Mouse (Mus musculus): ENCODE data around the gene Ankdd1a. TPM values are rescaled to one million over a fixed set of nuclear protein-coding genes. Genes with fewer than 3 reads are reported as not detected.

The Ankdd1a gene
- total and polyA plus RNA-seq, 3 experiments: 0.22 TPM; not detected in 2

- peaks cover 7% of the 10 kb centered on the region; the same call in 1 of the 2 replicates for H3K27me3 ChIP-seq (ENCODE audit: insufficient read depth, low read length)
- ATAC-seq (ENCODE audit: extremely low read depth, insufficient number of reproducible peaks, low FRiP score, poor library complexity, severe bottlenecking) (peak; percentile 77), DNase-seq (ENCODE audit: low spot score) (peak; percentile 53)
- H3K36me3 ChIP-seq (replicated peaks): no peaks in the 10 kb centered on the region
- TF ChIP-seq CTCF (IDR thresholded peaks at IDR 0.05; ENCODE audit: low read depth, low read length) (no peak), TAL1 (conservative IDR thresholded peaks at IDR 0.05; ENCODE audit: low read depth, low read length) (no peak), GATA1 (IDR thresholded peaks at IDR 0.05; ENCODE audit: borderline replicate concordance, low read length) (no peak), GATA2 (IDR thresholded peaks at IDR 0.05; ENCODE audit: borderline replicate concordance, low read depth, low read length) (no peak), POLR2AphosphoS5 (IDR thresholded peaks at IDR 0.05; ENCODE audit: insufficient replicate concordance, low read depth, low read length) (no peak)
- no peak overlapping the region for H3K4me3 ChIP-seq (ENCODE audit: low read depth, low read length)
- no peaks in the 10 kb centered on the region for H3K9me3 ChIP-seq (replicated peaks)
- H3K4me1 ChIP-seq (ENCODE audit: insufficient read depth, low read depth, low read length): peaks cover 39% of the 10 kb centered on the region
These were observed 21.4 kb upstream of the Ankdd1a start for GRCm38 (mm10) chr9:65541126-65542068.

- H3K36me3 ChIP-seq (replicated peaks): no peaks in the 10 kb centered on the region
- H3K27me3 ChIP-seq (ENCODE audit: insufficient read depth, low read length): peaks cover 9% of the 10 kb centered on the region; the same call in 1 of the 2 replicates
- H3K4me3 ChIP-seq (ENCODE audit: low read depth, low read length): no peak overlapping the region
- ATAC-seq (ENCODE audit: extremely low read depth, insufficient number of reproducible peaks, low FRiP score, poor library complexity, severe bottlenecking) (no peak), DNase-seq (ENCODE audit: low spot score) (no peak)
- peaks cover 42% of the 10 kb centered on the region for H3K4me1 ChIP-seq (ENCODE audit: insufficient read depth, low read depth, low read length)
- no peak for TF ChIP-seq TAL1 (conservative IDR thresholded peaks at IDR 0.05; ENCODE audit: low read depth, low read length)
- TF ChIP-seq GATA1 (IDR thresholded peaks at IDR 0.05; ENCODE audit: borderline replicate concordance, low read length): no peak
- TF ChIP-seq POLR2AphosphoS5 (IDR thresholded peaks at IDR 0.05; ENCODE audit: insufficient replicate concordance, low read depth, low read length): no peak
- no peak for TF ChIP-seq GATA2 (IDR thresholded peaks at IDR 0.05; ENCODE audit: borderline replicate concordance, low read depth, low read length)
- H3K9me3 ChIP-seq (replicated peaks): no peaks in the 10 kb centered on the region
These were observed 19.7 kb upstream of the Ankdd1a start for GRCm38 (mm10) chr9:65539697-65540096.

DNA sequence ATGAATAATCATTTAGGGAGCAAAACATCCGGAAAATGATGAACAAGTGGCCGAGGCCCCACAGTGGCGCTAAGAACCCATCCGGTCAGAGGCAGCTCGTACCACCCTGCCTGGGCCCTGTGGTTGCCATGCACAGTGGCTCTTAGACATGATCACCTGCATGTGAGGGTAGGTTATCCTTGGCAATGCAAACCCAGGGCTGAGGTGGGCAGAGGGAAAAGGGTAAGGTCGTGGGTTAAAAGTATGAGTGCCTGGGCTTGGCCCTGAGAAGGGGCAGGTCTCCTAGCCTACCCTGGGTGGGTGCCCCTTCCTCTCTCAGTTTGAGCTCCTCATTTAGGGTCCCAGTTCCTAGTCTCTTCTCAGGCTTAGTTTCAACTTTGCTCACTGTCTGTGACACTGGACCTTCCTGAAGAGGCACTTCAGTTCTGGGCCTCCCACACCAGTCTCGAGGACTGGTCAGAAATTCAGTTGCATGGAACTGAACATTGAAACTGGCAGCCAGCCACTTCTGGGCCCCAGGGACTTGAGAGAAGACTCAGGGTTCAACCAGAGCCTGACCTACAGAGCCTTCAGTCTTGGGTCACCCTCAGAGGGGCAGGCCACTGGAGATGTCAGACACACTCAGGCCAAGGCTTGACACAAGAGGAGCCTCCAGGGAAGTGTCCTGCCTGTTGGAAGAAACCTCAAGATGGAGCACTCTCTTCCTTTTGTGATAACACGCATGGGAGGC is 18.1 kb upstream of the Ankdd1a start:
- TF ChIP-seq CTCF (IDR thresholded peaks at IDR 0.05; ENCODE audit: low read depth, low read length) (no peak), POLR2AphosphoS5 (IDR thresholded peaks at IDR 0.05; ENCODE audit: insufficient replicate concordance, low read depth, low read length) (no peak), TAL1 (conservative IDR thresholded peaks at IDR 0.05; ENCODE audit: low read depth, low read length) (no peak), GATA1 (IDR thresholded peaks at IDR 0.05; ENCODE audit: borderline replicate concordance, low read length) (no peak), GATA2 (IDR thresholded peaks at IDR 0.05; ENCODE audit: borderline replicate concordance, low read depth, low read length) (no peak)
- peaks cover 52% of the 10 kb centered on the region for H3K4me1 ChIP-seq (ENCODE audit: insufficient read depth, low read depth, low read length)
- DNase-seq (ENCODE audit: low spot score): no peak
- H3K27me3 ChIP-seq (ENCODE audit: insufficient read depth, low read length): peaks cover 19% of the 10 kb centered on the region; the same call in 1 of the 2 replicates
- H3K36me3 ChIP-seq (replicated peaks): no peaks in the 10 kb centered on the region
- no peaks in the 10 kb centered on the region for H3K9me3 ChIP-seq (replicated peaks)
- H3K4me3 ChIP-seq (ENCODE audit: low read depth, low read length): no peak overlapping the region
- no peak for ATAC-seq (ENCODE audit: extremely low read depth, insufficient number of reproducible peaks, low FRiP score, poor library complexity, severe bottlenecking)

GRCm38 (mm10) chr9:65536491-65536890 is 16.5 kb upstream of the Ankdd1a start:
- peaks cover 24% of the 10 kb centered on the region; the same call in 1 of the 2 replicates for H3K27me3 ChIP-seq (ENCODE audit: insufficient read depth, low read length)
- H3K4me3 ChIP-seq (ENCODE audit: low read depth, low read length): no peak overlapping the region
- H3K9me3 ChIP-seq (replicated peaks): no peaks in the 10 kb centered on the region
- DNase-seq (ENCODE audit: low spot score): no peak
- no peak for ATAC-seq (ENCODE audit: extremely low read depth, insufficient number of reproducible peaks, low FRiP score, poor library complexity, severe bottlenecking)
- H3K4me1 ChIP-seq (ENCODE audit: insufficient read depth, low read depth, low read length): peaks cover 48% of the 10 kb centered on the region
- TF ChIP-seq CTCF (IDR thresholded peaks at IDR 0.05; ENCODE audit: low read depth, low read length) (no peak), GATA2 (IDR thresholded peaks at IDR 0.05; ENCODE audit: borderline replicate concordance, low read depth, low read length) (no peak), POLR2AphosphoS5 (IDR thresholded peaks at IDR 0.05; ENCODE audit: insufficient replicate concordance, low read depth, low read length) (no peak), GATA1 (IDR thresholded peaks at IDR 0.05; ENCODE audit: borderline replicate concordance, low read length) (no peak), TAL1 (conservative IDR thresholded peaks at IDR 0.05; ENCODE audit: low read depth, low read length) (no peak)
- H3K36me3 ChIP-seq (replicated peaks): no peaks in the 10 kb centered on the region

DNA sequence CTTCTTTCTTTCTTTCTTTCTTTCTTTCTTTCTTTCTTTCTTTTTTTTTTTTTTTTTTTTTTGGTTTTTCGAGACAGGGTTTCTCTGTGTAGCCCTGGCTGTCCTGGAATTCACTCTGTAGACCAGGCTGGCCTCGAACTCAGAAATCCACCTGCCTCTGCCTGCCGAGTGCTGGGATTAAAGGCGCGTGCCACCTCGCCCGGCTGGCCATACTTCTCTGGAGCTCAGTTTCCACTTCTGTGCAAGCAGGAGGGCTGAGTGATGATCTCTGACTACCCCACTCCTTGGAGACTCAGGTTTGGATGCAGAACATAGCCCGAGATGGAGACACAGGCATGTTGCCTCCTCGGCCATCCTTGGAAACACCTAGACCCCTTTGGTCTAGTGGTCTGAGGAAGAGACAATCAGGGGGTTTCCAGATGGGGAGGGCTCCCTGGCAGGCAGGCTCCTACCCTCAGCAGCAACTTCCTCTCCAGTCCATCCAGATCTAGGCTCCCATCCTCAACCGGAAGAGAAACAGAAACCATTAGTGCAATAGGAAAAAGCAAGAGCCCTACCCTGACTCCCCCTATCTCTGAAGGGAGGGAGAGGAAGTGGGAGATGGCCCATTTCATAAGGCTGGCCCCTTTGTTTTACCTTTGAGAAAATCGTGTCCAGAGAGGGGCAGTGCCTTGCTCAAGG is 15.9 kb upstream of the Ankdd1a start:
- Histone ChIP-seq H3K27me3 (ENCODE audit: insufficient read depth, low read length) (peaks cover 27% of the 10 kb centered on the region; the same call in 1 of the 2 replicates), H3K36me3 (replicated peaks) (no peaks in the 10 kb centered on the region), H3K9me3 (replicated peaks) (no peaks in the 10 kb centered on the region), H3K4me1 (ENCODE audit: insufficient read depth, low read depth, low read length) (peaks cover 43% of the 10 kb centered on the region), H3K4me3 (ENCODE audit: low read depth, low read length) (no peak overlapping the region)
- ATAC-seq (ENCODE audit: extremely low read depth, insufficient number of reproducible peaks, low FRiP score, poor library complexity, severe bottlenecking) (no peak), DNase-seq (ENCODE audit: low spot score) (no peak)
- TF ChIP-seq GATA2 (IDR thresholded peaks at IDR 0.05; ENCODE audit: borderline replicate concordance, low read depth, low read length) (no peak), CTCF (IDR thresholded peaks at IDR 0.05; ENCODE audit: low read depth, low read length) (no peak), POLR2AphosphoS5 (IDR thresholded peaks at IDR 0.05; ENCODE audit: insufficient replicate concordance, low read depth, low read length) (no peak), TAL1 (conservative IDR thresholded peaks at IDR 0.05; ENCODE audit: low read depth, low read length) (no peak), GATA1 (IDR thresholded peaks at IDR 0.05; ENCODE audit: borderline replicate concordance, low read length) (no peak)

All from G1E (cell line).